Mouse (Mus musculus) myocyte (in vitro differentiated cells): Measurements from ENCODE around the gene Cnksr2. TPM values are rescaled to one million over a fixed set of nuclear protein-coding genes. Genes with fewer than 3 reads are reported as not detected.

Source experiments
- H3K27me3 ChIP-seq: one replicate; pipeline ENCODE4 v1.6.1; 2011; ENCODE audit not compliant: control insufficient read depth, insufficient read depth, insufficient read length
- H3K36me3 ChIP-seq: one replicate; pipeline ENCODE4 v1.6.1; 2011; ENCODE audit not compliant: control insufficient read depth, insufficient read depth
- H3K4me2 ChIP-seq: one replicate; pipeline ENCODE4 v1.6.1; 2011; ENCODE audit warnings: low read depth, control low read depth
- H3K4me3 ChIP-seq: one replicate; pipeline ENCODE4 v1.5.1; 2011; ENCODE audit warnings: mild to moderate bottlenecking, control low read depth, moderate library complexity
- H3K79me2 ChIP-seq: one replicate; pipeline ENCODE4 v1.6.1; 2011; ENCODE audit not compliant: control insufficient read depth, insufficient read depth
- H3ac ChIP-seq: one replicate; pipeline ENCODE4 v1.6.1; 2011; ENCODE audit not compliant: control insufficient read depth, insufficient read length
- CEBPB ChIP-seq: IDR thresholded peaks from 2 replicates; pipeline ENCODE4 v1.6.1; 2011; ENCODE audit warnings: mild to moderate bottlenecking, moderate library complexity; ENCODE audit not compliant: poor library complexity, insufficient read depth, severe bottlenecking
- E2F4 ChIP-seq: IDR thresholded peaks from one replicate; pipeline ENCODE4 v1.6.1; 2011; ENCODE audit warnings: mild to moderate bottlenecking, control low read depth, moderate library complexity; ENCODE audit not compliant: insufficient read depth
- MAX ChIP-seq: IDR thresholded peaks from one replicate; pipeline ENCODE4 v1.6.1; 2011; ENCODE audit warnings: low read depth, mild to moderate bottlenecking, control low read depth
- MYOD1 ChIP-seq, 3 experiments: IDR thresholded peaks; one replicate each; pipeline ENCODE4 v1.6.1; 2011; ENCODE audit warnings: control low read depth in 2 of 3, low read depth in 2 of 3, mild to moderate bottlenecking in 2 of 3, moderate library complexity in 1 of 3; ENCODE audit not compliant: insufficient read length in 2 of 3, control insufficient read depth in 1 of 3
- MYOG ChIP-seq, 3 experiments: IDR thresholded peaks; one replicate each; pipeline ENCODE4 v1.6.1; 2011; ENCODE audit warnings: control low read depth in 2 of 3, low read depth in 2 of 3, mild to moderate bottlenecking in 2 of 3; ENCODE audit not compliant: insufficient read length in 2 of 3, control insufficient read depth in 1 of 3, insufficient read depth in 1 of 3
- POLR2A ChIP-seq: IDR thresholded peaks from one replicate; pipeline ENCODE4 v1.6.1; 2011; ENCODE audit warnings: low read depth, mild to moderate bottlenecking, control low read depth, moderate library complexity; ENCODE audit not compliant: insufficient read length
- POLR2AphosphoS2 ChIP-seq: IDR thresholded peaks from one replicate; pipeline ENCODE4 v1.6.1; 2011; ENCODE audit warnings: low read depth, control low read depth; ENCODE audit not compliant: insufficient read length
- REST ChIP-seq: IDR thresholded peaks from one replicate; pipeline ENCODE4 v1.6.1; 2011; ENCODE audit warnings: mild to moderate bottlenecking, control low read depth, moderate library complexity; ENCODE audit not compliant: insufficient read depth, insufficient read length
- SRF ChIP-seq: IDR thresholded peaks from one replicate; pipeline ENCODE4 v1.6.1; 2011; ENCODE audit warnings: low read depth; ENCODE audit not compliant: control insufficient read depth, insufficient read length
- TCF12 ChIP-seq: IDR thresholded peaks from one replicate; pipeline ENCODE4 v1.6.1; 2011; ENCODE audit warnings: mild to moderate bottlenecking, control low read depth; ENCODE audit not compliant: poor library complexity, insufficient read depth, severe bottlenecking
- TCF3 ChIP-seq: IDR thresholded peaks from one replicate; pipeline ENCODE4 v1.6.1; 2011; ENCODE audit warnings: low read depth, control low read depth; ENCODE audit not compliant: insufficient read length
- USF1 ChIP-seq: IDR thresholded peaks from one replicate; pipeline ENCODE4 v1.6.1; 2011; ENCODE audit warnings: low read depth, mild to moderate bottlenecking, control low read depth, moderate library complexity
- polyA plus RNA-seq: library from polyadenylated mRNA; unstranded; fragments of >200 nt; fragmentation: generic; extraction: Trizol; gene quantifications from one replicate; pipeline ENCODE4 v1.2.1, GENCODE M21; 2012; ENCODE audit warnings: missing spikeins

The Cnksr2 gene
- 0.02 TPM for polyA plus RNA-seq

GRCm38 (mm10) chrX:158043057-158043843 lies at the start of gene Cnksr2:
Gene Cnksr2, minus strand, starts transcription at chrX:158043294.
- TF ChIP-seq E2F4 (no peak), MYOG (IDR thresholded peaks at IDR 0.05; ENCODE audit: control insufficient read depth in 1 of 3, insufficient read depth in 1 of 3, insufficient read length in 2 of 3, low read depth in 2 of 3) (no peak), POLR2AphosphoS2 (no peak), CEBPB (no peak), TCF12 (no peak), MAX (no peak), TCF3 (no peak), SRF (no peak), POLR2A (no peak), USF1 (no peak), REST (no peak), MYOD1 (IDR thresholded peaks at IDR 0.05; ENCODE audit: control insufficient read depth in 1 of 3, insufficient read length in 2 of 3, low read depth in 2 of 3) (no peak)
- no peak within 1 kb of the TSS for H3ac ChIP-seq
- H3K79me2 ChIP-seq, result no peaks in the 10 kb centered on the region
- H3K4me3 ChIP-seq, result no peak within 1 kb of the TSS
- no peak within 1 kb of the TSS for H3K4me2 ChIP-seq
- no peaks in the 10 kb centered on the region for H3K36me3 ChIP-seq
- no peaks in the 10 kb centered on the region for H3K27me3 ChIP-seq

DNA sequence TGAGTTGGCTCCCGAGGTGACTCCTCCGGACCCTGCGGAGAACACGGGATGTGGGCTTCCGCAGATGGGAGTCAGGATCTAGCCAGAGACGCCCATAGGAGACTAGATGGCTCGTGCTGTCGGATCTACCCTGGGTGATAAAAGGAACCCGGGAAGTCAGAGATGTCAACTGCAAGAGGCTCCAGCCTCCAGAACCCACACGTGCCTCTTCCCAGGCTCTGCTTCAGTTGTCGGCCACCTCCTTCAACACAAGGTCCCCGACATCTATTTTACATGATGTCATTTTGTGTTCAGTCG lies 698 bp upstream of the Cnksr2 start:
- no peak for TF ChIP-seq REST
- no peak for TF ChIP-seq MYOG (IDR thresholded peaks at IDR 0.05; ENCODE audit: control insufficient read depth in 1 of 3, insufficient read depth in 1 of 3, insufficient read length in 2 of 3, low read depth in 2 of 3)
- H3ac ChIP-seq, result no peak overlapping the region

DNA sequence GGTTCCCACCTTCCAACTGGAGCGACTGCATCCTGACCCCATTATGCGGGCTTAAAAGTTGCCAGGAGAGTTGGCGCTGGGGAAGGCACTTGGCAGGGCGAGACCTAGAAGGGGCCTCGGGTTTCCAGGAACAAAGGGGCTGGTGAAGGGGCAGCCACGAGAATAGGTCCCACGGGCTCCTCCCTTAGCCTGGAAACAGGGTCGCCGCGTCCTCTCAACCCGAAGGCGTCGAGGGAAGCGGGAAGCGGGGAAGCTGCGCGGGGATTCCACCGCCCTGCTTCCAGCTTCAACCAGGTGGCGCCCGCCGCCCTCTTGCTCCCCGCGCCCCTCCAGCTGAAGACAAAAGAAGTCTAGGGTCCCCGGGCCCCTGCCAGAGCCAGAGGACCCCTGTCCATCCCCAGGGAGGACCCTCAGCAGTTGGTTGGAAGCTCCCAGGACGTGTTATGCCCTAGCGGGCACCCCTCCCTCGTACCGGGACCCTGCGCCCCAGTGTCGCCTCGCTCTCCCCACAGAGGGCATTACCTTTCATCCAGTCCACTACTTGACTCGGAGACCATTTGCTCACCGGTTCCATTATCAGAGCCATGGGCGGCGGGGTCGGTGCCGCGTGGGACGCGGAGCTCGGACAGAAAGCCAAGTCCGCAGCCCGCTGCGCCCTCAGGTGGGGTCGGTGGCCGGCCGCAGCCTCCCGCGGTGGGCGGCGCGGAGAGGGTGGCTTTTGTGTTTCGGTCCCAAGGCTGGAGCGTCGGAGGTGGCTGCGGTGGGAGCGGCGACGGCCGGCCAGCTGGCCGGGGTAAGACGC lies 638 bp downstream of the Cnksr2 start:
- Histone ChIP-seq H3ac (no peak overlapping the region), H3K4me3 (no peak overlapping the region), H3K27me3 (no peaks in the 10 kb centered on the region), H3K4me2 (no peak overlapping the region), H3K79me2 (no peaks in the 10 kb centered on the region), H3K36me3 (no peaks in the 10 kb centered on the region)
- no peak for TF ChIP-seq E2F4
- TF ChIP-seq POLR2A, result no peak
- TF ChIP-seq MYOD1 (IDR thresholded peaks at IDR 0.05; ENCODE audit: control insufficient read depth in 1 of 3, insufficient read length in 2 of 3, low read depth in 2 of 3), result no peak
- no peak for TF ChIP-seq TCF12
- no peak for TF ChIP-seq TCF3
- TF ChIP-seq SRF, result no peak
- TF ChIP-seq USF1, result no peak
- TF ChIP-seq MAX, result no peak

More for the DNA sequence above, 698 bp upstream of the Cnksr2 start:
- Histone ChIP-seq H3K79me2 (no peaks in the 10 kb centered on the region), H3K4me3 (no peak overlapping the region), H3K36me3 (no peaks in the 10 kb centered on the region), H3K4me2 (no peak overlapping the region), H3K27me3 (no peaks in the 10 kb centered on the region)

DNA sequence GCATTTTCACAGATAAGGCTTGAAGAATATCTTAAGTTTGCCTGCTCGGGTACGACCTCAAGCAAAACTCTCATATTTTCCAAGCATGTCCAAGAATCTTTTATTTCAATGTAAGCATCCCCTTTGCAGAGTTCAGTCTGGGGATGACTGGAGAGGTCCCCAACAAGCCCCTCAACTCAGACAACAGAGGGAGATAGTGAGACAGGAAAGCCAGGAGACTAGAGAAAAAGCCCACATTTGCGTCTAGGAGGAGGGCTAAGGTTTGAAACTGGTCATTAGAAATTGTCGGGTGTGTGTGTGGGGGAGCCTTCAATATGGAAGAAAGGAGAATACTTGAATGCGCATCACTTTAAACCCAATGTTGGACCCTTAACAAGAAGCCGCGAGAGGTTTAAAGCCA lies 1.4 kb downstream of the Cnksr2 start:
- Histone ChIP-seq H3K4me2 (no peak overlapping the region), H3K27me3 (no peaks in the 10 kb centered on the region), H3ac (no peak overlapping the region), H3K4me3 (no peak overlapping the region), H3K79me2 (no peaks in the 10 kb centered on the region), H3K36me3 (no peaks in the 10 kb centered on the region)
- no peak for TF ChIP-seq CEBPB
- no peak for TF ChIP-seq MYOG (IDR thresholded peaks at IDR 0.05; ENCODE audit: control insufficient read depth in 1 of 3, insufficient read depth in 1 of 3, insufficient read length in 2 of 3, low read depth in 2 of 3)
- no peak for TF ChIP-seq REST
- no peak for TF ChIP-seq MYOD1 (IDR thresholded peaks at IDR 0.05; ENCODE audit: control insufficient read depth in 1 of 3, insufficient read length in 2 of 3, low read depth in 2 of 3)
- TF ChIP-seq TCF12, result no peak
- no peak for TF ChIP-seq E2F4
- no peak for TF ChIP-seq SRF
- TF ChIP-seq MAX, result no peak
- TF ChIP-seq POLR2A, result no peak
- no peak for TF ChIP-seq TCF3
- no peak for TF ChIP-seq POLR2AphosphoS2
- TF ChIP-seq USF1, result no peak

GRCm38 (mm10) chrX:157951698-157952097 lies 91.4 kb downstream of the Cnksr2 start:
- TF ChIP-seq SRF (no peak), REST (no peak), MYOG (IDR thresholded peaks at IDR 0.05; ENCODE audit: control insufficient read depth in 1 of 3, insufficient read depth in 1 of 3, insufficient read length in 2 of 3, low read depth in 2 of 3) (no peak), CEBPB (no peak), E2F4 (no peak)
- Histone ChIP-seq H3K4me3 (no peak overlapping the region), H3K27me3 (no peaks in the 10 kb centered on the region), H3K4me2 (no peak overlapping the region), H3K79me2 (no peaks in the 10 kb centered on the region), H3ac (no peak overlapping the region), H3K36me3 (no peaks in the 10 kb centered on the region)
